Mouse (Mus musculus) fibroblast of lung, adult 2 months (primary cell): ENCODE results near the gene Pkp4.

Experiments
- DNase-seq: peaks from one replicate; pipeline ENCODE4 v3.0.0-alpha.2; 2011; ENCODE audit warnings: low read depth

The Pkp4 gene

DNA sequence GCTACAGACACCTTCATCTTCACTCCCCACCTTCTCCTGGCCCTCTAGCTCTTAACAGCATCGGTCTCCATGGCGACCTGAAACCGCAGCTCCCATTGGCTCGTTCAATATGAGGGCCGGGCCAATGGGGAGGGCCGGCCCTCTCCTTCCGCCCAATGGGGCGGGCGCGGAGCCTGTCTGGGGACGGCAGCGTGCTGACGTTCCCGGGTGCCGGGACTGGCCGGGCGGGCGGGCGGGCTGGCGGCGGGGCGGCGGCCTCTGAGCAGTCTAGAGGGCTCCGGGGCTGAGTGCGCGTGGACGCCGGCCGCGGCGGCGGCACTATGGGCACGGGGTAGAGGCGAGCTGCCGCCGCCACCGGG is at the start of gene Pkp4, which contains the start of gene Ccdc148:
TSS of gene Pkp4 (plus strand) at position 246 of the 359 bp plus-strand sequence.
TSS of gene Ccdc148 (minus strand) at position 79 of the 359 bp plus-strand sequence.
- DNase-seq, result peak; percentile 81

DNA sequence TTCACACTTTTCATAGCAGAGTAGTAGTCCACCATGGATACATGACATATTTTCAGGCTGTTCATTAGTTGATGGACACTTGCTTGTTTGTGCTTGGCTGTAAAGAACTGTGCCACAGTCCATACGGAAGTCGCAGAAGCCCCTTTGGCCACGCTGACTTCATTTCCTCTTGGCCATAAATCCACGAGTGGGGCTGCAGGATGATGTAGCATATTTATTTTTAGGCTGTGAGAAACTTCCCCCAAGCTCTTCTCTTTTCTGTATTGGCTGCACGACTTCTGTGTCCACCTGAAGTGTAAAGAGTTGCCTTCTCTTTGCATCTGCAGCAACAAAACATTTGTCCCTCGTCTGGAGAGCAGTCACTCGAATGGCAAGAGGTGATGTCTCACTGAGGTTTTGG is 31.6 kb upstream of the Pkp4 start:
- DNase-seq, result no peak

DNA sequence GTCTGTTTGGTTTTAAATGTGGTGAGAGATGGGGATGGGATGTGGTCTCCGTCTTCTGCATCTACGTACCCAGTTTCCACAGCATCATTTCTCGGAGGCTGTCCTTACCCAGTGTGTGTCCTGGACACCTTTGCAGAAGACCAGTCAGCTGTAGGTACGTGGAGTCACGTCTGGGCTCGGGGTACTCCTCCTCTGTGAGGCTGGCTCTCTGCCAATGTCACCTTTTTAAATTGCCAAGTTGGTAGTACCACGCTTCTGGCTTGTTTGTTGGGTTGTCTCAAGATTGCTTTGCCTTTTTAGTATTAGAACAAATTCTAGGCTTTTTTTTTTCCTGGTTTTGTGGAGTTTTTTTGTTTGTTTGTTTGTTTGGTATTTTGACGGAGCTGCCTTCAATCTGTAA is 30.8 kb upstream of the Pkp4 start:
- no peak for DNase-seq

DNA sequence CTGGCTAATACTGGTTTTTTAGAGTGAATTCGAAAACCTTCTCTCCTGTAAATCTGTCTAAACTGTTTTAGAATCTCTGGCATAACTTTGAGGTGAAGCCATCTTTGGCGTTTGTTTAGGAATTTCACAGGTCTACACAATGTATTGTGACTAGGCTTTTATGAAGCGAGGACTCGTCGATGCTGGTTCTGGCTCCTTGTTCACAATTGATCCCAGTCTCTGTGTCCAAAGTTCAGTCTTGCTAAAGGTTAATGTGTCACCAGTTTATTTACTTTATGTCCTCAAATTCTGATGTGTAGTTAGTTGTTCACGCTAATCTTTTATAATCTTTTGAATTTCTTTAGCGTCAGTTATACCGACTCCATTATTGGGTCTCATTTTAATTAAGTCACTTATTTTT is 29.6 kb upstream of the Pkp4 start:
- no peak for DNase-seq

DNA sequence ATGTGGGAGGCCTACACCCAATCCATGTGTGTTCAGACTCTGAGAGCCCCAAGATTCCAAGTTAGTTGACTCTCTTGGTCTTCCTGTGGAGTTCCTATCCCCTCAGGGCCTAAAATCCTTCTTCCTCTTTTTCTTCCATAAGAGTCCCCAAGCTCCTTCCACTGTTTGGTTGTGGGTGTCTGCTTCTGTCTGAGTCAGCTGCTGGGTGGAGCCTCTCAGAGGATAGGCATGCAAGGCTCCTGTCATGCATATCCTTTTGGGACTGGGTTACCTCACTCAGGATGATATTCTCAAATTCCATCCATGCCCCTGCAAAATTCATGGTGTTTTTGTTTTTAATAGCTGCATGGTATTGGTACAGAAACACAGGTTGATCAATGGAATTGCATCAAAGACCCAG is 5.2 kb upstream of the Pkp4 start:
- no peak for DNase-seq

DNA sequence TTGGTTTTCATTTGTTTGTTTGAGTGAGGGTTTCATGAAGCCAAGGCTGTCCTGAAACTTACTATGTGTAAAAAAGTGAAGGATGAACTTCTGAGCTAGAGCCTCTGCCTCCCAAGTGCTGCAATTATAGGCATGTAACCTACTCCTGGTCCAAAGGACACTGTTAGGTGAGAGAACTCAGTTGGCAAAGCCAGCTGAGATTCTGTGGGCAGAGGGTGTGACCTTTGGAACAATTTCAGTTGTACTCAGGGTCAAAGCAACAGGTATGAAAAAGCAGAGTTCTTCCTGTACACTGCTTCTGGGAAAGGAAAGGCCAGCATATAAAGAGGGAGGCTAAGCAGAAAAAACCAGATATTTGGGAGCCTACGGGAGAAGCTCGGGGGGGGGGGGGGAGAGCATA is 2.5 kb upstream of the Pkp4 start:
- no peak for DNase-seq

DNA sequence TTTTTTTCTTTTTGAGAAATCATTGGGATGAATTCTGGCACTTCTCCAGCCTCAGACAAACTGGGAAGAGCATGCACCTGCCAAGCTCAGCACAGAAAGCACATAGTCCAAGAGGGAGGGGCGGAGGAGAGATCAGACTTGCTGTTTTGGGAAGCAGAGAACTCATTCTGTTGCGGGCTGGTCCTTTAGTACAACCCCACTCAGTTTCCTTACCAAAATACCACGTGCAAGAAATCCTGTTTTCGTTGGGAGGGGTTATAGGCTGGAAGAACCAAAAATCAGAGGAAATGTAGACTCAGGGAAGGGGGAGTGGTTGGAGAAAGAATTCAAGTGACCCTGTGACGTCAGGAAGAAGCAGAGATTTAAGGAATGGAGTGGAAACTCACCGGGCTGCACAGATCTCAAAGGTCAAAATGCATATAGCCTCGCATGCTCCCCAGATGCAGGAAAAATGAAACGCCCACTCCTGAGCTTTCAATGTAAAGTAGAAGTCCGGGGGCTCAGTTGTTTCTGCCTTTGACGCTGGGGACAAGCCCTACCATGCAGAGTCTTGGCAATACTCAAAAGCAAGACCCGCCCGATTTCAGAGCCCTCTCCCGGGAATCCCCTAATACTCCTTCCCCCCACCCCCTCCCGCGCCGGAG is 567 bp upstream of the Pkp4 start:
- peak; percentile 2 for DNase-seq

DNA sequence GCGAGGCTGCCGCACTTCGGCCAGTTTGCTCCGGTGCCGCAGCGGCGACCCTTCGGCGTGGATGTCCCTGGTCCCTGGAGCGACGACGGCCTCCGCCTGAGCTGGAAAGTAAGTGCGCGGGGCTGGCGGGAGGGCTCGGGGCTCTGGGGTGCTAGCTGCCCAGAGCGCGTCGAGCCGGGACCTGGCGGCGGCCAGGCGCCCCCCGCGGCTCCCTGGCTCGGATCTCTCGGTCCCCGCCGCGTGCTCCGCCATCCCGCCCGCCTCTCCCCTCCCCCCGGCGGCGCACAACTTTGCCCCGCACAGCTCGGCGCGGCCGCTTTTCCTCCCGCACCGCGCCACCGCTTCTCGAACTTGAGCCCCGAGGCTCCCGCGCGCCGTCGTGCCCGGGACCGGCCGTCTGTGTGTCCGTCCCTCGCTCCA is 381 bp downstream of the Pkp4 start:
- DNase-seq, result no peak

DNA sequence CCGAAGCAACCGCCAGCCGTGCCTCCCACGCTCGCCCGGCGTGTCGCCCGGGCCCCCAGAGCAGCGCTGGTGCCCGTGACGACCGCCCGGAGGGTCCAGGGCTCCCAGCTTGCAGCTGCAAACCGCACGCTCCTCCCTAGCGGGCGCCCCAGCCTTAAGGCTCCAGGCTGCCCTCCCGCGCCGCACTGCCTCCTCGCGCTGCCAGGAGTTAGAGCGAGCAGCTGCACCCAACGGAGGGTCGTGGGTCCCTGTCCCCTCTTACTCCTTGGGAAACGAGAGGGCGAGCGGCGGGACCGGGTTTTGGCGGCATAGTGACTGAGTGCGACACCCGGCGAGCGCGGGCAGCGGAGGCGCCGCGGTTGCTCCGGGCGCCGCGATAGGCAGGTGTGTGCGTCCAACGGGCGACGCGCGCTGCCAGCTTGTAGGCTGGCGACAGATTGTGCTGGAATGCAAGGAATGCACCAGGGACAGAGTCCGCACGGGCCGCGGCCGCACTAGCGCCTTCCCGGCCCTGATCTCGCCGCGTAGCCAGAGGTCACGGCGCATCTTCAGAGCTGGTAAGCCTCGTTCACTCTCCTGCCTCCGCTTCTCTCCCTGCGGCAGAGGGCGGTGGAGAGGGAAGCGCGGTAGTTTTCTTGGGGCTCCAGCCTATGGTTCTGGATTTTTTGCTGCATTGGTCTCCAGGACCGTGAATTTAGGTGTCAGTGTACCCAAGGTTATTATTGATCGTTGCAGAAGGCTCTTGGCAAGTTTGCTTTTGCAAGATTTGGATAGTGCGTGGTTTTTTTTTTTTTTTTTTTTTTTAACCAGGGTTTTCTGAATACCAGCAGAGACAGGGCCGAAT is 1.0 kb downstream of the Pkp4 start:
- peak; percentile 10 for DNase-seq

DNA sequence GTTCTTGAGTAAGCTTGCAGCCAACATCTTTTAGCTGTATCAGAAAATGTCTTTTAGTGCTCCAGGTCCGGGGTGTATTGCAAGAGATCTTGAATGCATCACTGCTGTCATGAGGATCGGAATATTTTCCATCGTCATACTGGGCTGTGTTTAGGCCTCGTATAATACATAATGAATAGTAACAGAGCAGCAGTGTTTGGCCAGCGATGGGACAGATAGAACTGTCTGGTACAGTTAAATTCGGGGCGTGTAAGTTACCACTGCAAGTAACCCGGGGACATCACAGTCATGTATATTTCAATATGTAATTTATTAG is 1.6 kb downstream of the Pkp4 start:
- DNase-seq, result no peak

DNA sequence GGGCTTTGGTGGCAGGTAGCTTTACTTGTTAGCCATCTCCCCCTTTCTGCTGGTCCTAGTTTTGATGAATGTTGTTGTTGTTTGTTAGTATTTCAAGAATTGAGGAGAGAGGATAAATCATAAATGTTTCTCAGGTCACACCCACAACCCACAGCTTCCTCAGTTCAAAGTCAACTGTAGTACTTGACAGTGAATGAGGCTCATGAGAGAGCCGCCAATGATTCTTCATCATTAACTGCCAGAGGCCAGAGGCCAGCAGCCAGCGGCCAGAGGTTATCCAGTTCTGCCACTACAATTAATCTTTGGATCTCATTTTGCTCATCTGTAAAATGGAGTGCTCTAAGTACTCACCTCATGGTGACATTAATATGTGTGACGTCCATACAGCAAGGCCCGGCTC is 6.3 kb downstream of the Pkp4 start:
- DNase-seq, result no peak

DNA sequence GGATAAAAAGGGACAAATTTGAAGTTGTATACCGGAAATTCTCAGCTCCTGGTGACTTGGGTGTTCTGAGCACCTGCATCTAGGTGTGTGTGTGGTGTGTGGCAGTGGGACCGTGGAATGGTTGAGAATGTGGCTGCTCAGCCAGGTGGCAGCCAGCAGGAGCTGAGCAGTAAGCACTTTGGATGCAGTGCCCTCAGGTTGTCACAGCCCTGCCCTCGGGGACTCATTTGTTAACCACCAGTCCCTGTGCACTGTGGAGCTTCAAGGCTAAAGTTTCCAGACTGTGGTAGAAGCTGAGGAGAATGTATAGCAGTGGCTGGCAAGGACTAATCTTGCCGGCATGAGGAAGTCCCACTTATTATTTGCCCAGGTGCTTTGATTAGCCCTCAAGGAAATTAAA is 7.2 kb downstream of the Pkp4 start:
- no peak for DNase-seq

DNA sequence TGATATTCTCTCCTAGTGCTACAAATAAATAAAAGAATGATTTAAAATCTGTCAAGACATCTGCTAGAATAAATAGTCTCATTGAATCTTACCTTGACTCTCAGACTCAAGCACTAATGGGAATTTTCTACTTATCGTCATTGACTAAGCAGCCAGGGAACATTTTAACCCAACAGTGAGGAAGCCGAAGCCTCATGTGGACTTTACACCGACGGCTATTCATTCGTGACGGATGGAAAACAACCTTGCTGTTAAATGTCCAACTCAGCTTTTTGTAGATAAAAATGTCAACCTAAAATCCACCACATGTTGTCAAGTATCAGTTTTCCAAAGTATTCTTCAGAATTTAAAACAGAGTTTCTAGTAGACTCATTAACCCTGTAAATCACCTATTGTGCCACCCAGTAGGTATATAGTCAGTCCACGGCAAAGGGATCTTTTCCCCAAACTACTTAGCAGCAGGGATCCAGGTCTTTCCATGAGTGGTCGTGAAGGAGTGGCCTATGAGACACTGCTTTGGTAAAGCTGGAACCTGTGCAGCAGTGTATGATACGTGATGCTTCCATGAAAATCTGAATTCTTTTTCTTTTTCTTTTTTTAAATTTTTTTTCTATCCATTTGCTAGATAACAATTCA is 9.0 kb downstream of the Pkp4 start:
- DNase-seq, result no peak

DNA sequence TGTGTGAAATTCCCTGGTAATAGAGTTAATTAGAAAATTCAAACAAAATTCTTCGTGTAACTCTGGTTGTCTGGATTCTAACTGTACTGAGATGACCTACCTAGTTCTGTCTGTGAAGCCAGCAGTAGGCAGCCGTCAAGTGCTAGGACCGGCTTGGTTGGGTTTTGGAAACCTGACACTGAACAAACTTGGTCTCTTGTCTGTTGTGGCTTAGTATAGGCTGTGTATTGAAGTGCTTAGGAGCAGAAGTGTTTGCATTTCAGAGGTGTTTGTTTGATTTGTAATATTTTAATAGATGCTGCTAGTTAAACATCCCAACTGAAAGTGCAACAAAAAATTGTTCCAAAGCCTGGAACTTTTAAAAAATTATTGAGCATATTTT is 9.5 kb downstream of the Pkp4 start:
- no peak for DNase-seq

DNA sequence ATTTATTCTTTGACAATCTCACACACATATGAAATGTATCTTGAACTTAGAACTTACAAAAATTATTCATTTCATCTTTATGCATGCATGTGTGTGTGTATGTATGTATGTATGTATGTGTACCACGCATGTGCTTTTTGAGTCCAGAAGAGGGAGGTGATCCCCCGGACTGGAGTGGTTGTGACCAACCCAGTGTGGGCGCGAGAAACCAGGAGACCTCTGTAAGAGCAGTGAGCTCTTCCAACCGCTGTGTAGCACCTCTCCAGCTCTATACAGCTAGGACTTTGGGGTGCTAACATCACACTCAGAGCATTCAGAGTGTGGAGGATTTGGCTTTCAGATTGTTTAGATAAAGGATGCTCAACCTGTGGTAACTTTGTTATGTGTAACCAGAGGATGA is 9.9 kb downstream of the Pkp4 start:
- DNase-seq, result no peak

DNA sequence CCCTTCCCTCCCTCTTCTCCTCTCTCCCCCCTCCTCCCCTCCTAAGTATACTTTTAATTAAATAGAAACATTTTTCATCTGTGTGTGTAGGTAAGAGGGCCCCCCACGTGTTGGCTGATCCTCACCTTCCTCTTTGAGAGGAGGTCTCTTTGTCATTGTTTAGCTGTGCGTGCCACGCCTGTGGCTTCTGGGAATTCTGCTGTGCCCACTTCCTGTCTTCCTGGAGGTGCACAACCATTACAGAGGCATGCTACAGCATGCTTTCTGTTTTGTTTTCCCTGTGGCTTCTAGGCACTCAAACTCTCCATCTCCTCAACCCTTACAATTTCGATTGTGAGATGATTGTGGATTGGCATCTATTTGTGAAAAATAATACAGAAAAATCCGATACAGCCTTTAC is 10.9 kb downstream of the Pkp4 start:
- DNase-seq, result no peak

DNA sequence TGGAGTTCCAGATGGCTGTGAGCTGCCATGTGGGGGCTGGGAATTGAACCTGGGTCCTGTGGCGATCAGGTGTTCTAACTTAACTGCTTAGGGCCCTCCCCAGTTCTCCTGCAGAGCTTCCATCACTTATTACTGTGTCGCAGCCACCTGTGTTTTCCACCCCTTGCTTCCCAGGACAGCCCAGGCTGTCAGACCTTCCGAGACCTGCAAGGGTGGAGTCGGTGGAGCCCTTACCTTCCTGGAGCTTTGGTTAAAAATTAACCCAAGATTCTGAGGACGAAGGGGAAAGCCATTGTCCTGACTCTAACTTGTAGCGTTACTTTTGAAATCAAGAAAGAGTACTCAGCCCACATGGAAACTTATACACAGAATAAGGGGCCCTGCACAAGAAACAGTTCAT is 15.3 kb downstream of the Pkp4 start:
- DNase-seq, result no peak

DNA sequence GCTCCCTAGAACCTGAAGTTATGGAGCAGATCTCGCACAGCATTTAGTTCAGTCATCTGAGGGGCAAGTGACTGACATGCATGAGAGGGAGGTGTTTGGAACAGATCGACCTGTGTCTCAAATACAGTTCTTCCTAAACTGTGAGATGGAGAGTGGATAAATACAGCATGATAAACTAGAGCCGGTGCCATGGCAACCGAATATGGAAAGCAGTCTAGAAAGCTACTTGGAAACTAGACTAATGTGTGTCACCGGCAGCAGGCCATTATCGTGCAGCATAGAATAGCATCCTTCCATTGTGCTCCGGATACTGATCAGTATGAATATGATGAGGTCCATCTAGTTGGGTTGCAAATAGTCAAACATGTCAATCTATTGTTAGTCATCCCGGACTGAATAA is 17.5 kb downstream of the Pkp4 start:
- no peak for DNase-seq

DNA sequence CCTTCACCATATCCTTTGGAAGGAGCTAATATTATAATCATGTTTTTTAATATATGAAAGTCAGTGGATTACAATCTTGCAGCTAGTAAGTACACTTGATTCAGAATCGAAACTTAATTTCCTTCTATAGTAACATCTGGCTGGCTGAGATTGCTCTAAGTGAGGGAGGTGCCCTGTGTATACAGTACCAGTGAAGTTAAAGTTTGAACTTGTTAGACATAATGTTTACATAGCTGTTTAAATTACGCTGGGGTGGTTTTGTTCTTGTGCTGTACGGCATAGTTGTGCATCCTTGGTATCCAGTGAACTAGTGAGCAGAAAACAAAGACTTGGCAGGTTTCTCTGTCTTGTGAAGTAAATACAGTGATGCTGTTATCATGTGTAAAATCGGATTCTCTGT is 18.3 kb downstream of the Pkp4 start:
- DNase-seq, result no peak

DNA sequence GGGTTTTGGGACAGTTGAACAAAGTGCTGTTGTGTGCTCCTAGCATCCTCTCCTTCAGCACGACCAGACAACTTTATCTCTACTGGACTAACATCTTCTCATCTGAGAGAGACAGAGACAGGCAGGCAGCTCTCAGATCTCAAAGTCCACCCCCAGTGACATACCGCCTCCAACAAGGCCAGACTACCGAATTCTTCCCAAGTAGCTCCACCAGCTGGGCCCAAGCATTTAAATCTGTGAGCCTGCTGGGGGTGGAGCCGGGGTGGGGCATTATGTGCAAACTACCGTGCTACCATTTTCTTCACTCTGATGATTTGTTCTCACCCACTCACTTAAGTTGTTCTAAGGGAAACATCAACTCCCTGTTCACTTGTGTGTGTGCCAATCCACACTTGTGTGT is 18.8 kb downstream of the Pkp4 start:
- DNase-seq, result no peak

DNA sequence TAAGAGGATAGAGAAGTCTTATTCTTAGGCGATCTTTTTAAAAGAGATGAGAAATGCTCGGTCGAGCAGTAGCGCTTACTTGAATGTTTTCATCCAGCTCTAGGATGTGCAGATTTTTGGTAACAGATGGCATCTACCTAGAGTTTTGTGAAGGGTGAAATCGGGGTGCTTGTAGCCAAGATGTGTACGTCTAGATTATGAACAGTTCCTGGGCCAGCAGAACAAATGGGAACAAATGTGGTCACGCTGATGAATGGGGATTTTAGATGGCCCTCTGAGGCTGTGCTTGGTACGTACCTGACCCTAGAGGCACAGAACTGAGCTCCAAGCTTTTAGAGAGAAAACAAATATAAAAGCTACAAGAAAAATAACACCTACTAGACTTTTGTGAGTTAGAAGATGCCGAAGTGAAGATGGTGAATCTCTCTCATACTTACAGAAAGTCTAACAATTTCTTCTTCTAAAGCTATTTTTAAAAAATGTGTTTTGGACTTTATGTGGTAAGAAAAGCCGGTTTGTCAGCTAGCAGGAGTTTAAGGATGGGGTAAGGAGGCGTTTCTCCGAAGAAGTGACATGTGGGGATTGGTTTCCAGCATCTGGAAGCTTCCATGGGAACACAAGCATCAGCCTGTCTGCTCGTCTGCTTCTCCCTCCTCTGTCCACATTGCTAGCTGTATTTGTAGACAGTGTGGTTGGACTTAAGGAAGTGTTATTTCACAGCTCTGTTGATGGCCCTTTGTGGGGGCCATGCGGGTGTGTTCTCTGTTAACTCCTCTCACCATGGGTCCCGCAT is 20.9 kb downstream of the Pkp4 start:
- DNase-seq, result no peak

DNA sequence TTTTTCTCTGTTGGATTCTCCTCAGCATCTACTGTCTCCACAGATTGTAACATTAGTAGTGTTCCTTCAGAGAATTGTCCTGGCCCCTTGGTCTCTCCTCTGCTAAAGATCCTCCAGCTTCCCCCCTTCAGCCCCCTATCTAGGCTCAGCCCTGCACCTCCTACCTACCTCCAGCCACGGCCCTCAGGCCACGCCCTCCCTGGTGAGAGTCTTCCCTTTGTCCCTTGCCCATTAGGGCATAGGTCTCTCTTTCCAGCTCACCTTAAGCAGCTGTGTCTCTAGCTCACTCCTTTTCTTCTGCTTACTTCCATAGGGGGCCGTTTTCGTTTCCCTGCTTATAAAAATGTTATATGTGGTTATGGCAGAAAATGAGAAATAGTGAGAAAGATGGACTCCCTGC is 22.9 kb downstream of the Pkp4 start:
- no peak for DNase-seq
